Mouse (Mus musculus) kidney, adult 11 months (tissue): Measurements from ENCODE around the gene Rprd1b.

Source experiments
- DNase-seq: peaks from one replicate; pipeline ENCODE4 v3.0.0; 2022

Rprd1b gene

DNA sequence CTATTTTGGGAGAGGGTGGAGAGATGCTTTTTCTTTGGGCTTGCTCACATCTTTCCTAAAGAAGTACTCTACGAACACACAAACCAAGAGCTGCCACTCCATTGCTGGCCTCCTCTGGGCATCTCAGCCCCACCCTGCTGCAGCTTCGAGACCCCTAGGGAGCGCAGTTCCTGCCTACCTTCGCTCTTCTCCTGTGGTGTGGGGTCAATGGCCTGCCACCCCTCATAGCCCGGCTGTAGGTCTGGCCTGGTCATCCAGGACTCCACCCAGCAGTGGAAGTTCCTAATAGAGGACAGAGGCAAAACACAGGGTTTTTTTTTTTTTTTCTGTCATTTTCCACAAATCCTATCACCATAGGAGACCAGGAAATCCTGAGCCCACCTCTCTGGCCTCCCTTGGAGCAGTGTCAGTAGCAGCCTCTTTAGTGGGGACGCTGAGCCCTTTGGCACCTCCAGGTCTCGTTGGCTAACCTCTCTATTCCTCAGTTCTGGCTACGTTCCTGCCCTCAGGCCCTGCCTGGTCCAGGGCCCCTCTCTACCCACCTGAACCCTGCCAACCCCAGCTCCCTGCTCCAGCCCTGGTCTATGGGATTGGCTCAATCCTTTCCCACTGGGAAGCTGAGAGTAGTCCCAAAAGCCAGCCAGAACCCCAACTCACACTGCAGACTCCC, 100.3 kb downstream of the Rprd1b start:
- DNase-seq, result no peak

DNA sequence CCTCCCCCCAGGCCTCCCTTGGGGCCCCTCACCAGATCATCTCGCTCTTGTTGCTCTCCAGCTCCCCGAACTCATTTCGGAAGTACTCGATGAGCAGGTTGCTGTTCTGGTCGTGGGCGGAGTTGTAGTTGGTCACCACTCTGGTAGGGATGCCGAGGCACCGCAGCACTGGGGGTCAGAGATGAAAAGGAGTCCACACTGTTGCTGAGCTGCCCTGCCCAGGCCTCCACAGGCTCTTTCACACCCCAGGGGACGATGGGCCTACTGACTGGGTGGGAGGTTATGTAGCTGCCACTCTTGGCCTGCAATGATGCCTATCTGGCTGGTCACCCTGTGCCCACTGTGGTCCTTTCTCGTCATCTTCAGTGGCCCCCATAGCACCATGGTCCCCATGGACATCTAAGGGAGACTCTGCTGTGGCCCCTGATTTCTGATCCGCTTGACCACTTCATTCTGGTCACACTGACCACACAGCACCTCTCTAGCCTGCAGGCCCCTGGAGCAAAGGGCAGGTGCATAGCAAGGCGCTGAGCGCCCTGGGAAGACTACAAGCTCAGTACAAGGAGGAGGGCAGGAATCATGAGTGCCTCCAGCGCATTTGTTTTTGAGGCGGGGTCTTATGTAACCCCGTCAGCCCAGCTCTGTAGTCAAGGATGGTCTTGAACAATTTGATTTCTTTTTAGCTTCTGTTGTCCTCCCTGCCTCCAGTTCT, 101.2 kb downstream of the Rprd1b start:
- DNase-seq, result no peak

DNA sequence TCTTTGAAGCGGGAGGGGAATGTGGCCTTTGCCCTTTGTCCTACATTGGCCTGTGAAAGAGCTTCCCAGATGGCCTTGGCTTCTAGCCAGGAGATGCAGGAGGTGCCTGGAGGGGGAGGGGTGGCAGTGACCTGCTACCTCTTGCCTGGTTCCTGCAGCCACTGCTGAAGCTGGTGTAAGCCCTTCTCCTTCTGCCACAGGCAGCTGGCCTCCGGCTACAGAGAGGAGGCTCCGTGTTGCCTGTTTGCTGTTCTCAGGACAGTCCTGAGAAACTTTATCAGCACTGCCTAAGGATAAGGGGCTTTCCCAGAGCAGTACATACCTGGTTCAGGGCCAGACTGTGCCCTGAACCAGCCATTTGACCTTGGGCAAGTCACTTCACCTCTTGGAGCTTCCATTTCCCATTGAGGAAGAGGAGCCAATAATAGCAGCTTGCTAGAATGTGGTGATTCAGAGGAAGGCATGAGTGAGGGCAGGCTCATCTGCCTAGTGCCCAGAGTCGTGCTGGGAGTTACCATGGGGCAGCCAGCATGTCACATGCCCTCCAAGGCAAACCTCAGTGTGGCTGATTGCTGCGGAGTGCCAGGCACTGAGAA, 102.2 kb downstream of the Rprd1b start:
- peak; percentile 97 for DNase-seq

DNA sequence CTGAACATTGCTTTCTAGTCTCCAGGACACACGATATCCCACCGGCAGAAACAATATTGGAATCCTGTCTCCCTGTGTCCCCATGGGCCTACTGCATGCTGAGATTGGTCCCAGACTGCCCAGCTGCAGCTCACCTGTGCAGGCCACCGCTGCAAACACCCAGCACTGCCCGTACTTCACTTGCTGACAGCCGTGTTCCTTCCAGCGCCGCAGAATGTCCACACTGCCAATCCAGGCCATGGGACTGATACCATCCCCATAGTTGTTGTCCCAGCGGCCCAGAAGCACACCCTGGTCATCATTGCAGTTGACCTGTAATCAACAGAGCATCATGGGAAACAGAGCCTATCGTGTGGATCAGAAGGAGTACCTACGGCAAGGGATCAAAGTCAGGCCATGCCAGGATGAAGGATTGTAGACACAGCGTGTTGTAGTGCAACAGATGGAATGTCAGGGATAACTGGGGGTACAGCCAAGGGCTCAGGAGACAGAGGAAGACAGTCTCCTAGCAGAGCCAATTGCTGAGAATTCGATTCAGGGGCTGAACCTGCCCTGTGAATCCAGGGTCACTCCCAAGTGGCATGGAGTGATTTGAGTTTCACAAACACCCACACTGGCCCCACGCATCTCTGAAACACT, 103.0 kb downstream of the Rprd1b start:
- DNase-seq, result no peak

DNA sequence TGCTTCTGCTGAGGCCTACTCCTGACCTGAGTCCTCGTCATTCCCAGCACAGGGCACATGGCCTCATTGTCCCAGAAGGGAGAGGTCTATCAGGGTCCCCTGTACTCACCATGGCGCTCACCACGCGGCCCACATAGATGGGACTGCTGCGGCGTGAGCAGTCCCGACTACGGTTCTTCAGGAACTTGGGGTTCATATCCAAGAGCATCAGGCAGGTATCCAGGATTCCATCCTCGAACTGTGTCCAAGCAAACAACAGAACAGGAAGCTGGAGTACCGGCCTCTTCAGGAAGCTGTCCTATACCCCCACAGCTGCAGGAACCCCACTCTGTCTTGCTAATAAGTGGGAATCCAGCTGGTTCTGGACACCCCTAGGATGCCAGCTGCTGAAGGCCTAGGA, 104.0 kb downstream of the Rprd1b start:
- DNase-seq, result no peak

DNA sequence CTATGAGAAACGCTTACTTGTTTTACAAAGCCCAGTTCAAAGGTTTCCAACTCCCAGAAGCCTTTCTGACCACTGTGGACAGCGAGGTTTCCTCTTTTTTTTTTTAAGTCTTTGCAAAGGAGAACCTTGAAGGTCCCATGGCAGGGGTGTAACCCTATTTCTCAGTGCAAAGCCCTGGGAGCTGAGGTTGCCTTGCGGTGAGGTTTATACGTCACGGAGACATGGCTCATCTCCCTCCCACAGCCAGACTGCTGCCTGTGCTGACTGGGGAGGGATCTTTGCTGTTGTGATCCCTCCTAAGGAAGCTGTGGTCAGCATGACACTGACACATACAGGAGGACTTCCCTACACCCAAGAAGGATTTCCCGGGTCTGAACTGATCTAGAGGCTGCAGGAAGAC, 104.8 kb downstream of the Rprd1b start:
- no peak for DNase-seq

DNA sequence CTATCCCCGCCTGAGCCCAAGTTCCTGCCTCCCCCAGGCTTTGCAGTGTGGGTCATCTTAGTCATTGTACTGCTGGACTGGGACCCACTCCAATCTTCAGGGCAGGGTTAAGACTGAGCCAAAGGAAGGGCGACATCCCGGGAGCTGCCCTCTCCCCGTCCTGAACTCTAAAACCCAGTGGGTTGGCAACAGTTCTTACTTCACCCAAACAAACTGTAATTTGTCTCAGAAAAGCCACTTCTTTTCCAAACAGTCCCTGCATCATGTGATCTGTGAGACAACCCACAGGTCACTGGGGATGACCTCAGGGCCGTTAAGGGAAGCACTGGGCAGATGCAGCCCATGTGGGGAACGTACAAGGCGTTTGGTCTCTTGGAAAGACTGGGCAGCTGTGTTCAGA, 107.9 kb downstream of the Rprd1b start:
- DNase-seq, result peak; percentile 80

DNA sequence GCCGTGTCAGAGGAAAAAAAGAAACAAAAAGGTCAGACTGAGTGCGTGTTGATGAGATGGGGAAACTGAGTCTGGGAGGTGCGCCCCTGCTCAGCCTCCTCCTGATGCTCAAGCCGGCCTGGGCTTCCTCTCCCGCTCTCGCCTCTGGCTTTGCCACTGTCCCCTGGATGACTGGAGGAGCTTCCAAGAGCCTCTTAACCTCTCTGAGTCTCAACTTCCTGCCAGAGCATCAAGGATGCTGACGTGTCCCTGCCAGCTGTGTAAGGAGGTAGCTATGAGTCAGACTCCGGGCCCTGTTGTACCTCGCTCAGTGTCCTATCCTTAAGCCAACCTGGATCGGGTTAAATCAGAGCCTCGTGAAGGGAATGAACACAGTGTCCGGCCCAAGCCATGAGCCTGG, 109.5 kb downstream of the Rprd1b start:
- no peak for DNase-seq

DNA sequence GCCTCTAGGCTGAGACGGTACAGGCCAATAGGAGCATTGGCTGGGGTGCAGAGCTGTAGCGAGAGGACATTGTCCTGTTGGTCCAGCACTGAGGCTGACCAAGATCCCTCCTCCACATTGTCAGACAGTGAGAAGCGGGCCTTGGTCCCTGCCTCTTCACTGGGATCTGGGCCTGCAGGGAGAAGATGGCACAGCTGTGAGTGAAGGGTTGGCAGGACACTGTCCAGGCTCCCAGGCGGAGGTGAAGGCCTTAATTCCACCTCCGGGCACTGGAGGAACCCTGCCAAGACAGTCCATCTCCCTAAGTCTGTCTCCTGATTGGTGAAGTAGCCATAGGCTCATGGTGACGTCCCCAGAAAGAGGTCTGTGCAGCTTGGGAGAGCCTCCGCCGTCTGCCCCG, 110.5 kb downstream of the Rprd1b start:
- DNase-seq, result no peak

DNA sequence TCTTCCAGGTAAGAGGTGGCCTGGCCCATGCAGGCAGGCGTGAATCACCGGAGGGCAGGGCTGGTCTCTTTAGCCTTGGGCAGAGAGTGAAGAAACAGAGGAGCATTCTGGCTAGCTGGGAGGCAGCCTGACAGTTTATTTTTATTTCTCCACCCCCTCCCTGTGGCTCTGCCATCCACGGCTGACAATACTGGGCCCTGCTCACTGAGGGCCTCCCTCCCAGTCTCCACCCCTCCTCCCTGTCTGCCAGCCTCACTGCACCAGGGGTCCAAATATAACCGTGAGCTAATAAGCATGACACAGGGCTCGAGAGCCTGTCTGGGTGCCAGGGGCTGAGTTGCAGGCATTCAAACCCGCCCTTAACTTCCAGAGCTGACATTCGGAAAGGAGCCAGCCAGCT, 111.3 kb downstream of the Rprd1b start:
- no peak for DNase-seq

DNA sequence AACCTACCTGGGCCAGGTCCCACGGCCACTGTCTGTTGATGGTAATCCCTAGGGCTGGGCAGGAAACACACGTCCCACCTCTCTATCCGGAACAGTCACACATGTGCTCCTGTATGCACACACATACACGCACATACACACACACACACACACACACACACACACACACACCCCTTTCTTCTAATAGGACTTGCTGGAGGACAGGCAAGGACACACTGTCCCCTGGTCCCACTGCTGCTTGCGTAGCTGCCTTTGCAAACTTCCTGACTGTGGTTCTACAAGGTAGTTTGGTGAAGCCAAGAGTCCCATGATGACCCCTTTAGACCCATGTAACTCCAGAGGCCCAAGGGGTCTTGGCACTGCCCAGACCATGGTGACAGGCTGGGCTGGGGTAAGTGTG, 112.4 kb downstream of the Rprd1b start:
- DNase-seq, result no peak

DNA sequence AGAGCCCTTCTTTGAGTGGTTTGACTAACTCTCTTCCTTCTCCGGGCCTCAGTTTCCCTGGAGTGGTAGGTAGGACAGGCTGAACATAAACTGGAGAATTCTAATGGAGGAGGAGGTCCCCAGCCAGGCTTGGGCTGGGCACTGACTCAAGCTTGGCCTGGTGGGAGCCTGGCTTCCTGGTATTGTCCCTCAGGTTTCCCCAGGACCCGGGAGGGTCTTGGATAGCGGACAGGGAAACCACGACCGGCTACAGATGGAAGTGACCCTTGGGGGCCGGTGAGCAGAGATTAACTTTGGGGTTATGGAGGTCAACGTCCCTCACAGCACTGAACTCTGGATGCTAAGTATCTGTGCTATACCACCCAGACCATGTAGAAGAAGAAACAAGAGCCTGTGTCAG, 113.0 kb downstream of the Rprd1b start:
- no peak for DNase-seq

DNA sequence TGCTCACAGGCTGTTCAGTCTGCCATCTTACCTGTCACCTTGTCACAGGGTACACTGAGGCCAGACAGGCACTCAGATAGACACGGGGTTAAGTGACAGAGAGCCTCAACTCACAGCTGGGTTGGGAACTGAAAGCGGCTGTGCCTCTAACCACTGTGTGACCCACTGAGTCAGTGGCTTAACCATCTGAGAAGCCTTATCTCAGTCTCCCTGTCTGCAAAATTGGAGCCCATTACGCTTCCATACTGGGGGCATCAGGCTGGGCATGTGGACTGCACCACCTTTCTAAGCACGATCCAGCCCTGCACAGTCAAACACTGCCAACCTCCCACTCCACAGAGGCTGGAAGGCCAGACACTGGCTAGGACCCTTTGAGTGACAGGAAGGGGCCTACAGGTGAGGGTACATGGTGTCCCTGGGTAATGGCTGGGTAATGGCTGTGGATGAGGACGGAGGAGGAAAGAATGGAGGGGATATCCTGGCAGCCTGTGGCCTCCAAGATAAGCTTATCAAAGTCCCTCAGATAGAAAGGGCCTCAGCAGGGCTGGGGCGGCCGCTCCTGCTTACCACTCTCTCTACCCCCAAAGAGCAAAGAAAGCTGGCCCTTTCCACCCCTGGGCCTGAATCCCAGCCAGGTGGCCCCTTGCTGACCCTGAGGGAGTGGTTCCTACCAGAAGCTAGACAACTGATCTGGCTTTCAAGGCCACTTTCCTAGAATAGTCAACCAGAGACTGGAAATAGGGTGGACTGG, 113.6 kb downstream of the Rprd1b start:
- peak; percentile 61 for DNase-seq

DNA sequence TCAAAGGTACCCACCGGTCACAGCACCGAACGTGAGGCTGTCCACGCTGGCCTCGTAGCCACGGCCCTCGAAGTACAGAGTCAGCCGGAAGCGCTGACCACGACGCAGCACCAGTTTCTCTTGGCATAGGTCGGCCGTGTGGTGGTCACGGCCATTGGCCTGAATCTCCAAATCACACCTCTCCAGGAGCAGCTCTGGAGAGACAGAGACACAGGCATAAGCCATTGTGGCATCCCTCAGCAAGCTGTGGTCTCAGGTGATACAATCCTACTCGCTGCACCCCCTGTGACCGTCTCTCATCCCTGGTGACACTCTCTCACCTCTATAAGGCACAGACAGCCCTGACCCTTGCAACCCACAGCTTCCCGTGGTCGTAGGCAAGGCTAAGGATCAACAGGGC, 114.7 kb downstream of the Rprd1b start:
- DNase-seq, result no peak

DNA sequence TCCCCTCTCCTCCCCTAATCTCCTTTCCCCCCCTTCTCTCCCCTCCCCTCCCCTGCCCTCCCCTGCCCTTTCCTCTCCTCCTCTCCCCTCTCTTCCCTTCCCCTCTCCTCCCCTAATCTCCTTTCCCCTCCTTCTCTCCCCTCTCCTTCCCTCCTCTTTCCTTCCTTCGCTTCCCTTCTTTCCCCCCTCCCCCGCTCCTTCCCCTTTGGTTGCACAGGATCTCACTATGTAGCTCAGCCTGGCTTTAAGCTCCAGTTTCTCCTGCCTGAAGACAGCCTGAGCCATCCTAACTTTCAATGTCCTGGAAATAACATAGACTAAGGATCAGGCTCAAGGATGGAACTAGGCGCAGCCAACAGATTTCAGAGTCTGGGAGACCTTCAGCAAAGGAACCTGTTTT, 115.5 kb downstream of the Rprd1b start:
- no peak for DNase-seq

DNA sequence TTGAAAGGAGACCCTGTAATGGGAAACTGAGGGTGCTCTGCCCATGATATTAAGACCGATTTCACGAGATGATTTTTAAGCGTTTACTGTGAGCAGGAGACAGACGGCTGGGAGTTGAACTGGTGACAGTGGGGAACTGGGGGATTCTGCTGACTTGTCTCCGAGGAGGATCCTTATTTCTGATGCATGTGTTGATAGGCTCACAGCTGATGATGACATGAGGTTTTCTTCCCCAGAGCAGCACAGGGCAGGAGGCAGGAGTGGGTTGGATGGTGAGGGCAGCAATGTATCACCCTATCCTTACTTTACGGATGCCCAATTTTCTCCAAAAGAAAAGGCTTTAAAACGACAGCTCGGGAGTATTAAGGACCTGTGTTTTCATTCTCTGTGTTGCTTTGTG, 116.0 kb downstream of the Rprd1b start:
- DNase-seq, result no peak

DNA sequence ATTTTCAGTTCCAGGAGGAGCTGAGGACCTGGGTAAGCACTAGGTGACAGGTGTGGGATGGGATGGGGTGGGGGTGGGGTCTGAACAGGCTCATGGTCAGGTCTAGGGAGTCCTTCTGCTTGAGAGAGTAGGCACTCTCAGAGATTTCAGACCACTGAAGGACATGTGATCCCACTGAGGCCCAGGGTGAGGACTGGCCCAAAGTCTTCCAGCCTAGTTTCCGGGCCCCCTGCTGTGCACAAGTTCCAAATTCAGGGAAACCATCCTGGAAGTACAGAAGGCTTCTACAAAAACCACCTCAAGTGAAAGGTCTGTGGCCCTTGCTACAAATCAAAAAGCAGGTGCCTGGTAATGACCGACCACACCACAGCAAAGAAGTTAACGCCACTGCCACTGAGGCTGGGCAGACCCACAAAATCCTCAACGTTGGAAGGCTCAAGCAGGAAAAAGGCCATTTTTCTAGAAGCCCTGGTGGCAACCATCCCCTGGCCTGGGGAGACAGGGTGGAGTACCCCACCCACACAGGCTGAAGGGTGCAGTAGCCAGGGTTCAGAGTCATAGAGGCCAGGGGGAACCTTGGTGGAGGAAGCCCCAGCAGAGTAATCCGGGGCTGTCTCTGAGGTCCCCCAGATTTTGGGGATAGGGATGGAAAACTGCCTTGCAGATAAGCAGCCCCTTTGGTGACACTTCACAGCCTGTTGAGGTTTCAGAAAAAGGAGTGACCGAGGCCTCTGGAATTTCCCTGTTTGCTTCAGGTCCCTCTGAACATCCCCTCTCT, 116.6 kb downstream of the Rprd1b start:
- no peak for DNase-seq

DNA sequence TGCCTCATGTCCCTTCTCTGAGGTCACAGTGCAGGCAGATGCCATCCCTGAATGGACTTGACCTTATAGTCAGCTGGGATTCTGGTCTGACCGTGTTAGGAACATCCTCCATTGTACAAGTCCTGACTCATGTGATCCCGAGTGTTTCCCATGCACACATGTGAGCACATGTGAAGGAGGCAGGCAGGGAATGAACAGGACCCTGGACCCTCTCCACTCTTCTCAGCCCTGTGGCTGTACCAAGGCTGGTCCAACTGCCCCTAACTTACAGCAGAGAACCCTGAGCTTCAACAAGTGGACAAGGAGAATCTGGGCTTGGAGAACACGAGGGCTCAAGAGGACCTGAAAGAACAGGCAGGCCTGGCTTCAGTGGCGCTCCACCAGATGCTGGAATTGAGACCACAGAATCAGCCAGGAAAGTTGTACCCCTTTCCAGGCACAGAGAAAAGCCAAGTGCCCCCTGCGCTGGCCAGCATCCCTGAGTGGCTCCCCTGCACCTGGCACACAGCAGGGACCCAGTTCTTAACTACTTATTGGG, 117.3 kb downstream of the Rprd1b start:
- no peak for DNase-seq

DNA sequence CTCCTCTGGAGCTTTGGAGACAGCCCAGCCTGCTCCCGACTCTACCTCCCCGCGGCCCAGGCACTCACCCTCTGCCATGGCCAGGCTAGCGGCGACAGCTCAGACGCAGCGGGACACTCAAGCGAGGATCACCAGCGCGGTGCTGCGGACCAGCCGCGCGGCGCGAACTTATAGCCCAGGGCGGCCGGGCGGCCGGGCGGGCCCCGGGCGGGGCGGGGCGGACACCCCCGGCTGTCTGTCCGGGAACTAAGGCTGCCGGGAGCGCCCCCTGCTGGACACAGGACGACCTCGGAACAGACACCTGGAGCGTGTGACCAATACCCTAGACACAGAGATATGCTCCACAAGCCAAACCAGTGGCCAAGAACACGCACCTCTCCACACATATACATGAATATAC, 117.9 kb downstream of the Rprd1b start, which contains the start of gene Tgm2:
TSS of gene Tgm2 (minus strand) at position 214 of the 400 bp plus-strand sequence.
- peak; percentile 89 for DNase-seq

DNA sequence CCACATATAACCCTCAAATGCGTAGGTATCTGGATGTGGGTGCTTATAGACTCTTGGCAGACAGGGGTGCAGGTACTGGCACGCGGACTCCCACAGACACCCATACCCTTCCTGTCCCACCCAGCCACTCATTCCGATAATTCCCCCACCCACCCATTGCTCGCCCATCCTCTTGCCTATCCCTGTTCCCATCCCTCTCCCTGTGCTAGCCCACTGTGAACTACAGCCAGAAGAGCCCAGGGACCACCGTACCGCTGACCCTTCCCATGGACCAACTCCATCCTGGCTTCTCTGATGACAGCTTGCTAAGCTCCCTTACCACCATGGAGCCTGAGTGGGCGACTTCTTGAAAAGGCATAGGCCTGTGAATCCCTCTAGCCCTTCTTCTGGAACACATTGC, 118.7 kb downstream of the Rprd1b start:
- DNase-seq, result no peak

DNA sequence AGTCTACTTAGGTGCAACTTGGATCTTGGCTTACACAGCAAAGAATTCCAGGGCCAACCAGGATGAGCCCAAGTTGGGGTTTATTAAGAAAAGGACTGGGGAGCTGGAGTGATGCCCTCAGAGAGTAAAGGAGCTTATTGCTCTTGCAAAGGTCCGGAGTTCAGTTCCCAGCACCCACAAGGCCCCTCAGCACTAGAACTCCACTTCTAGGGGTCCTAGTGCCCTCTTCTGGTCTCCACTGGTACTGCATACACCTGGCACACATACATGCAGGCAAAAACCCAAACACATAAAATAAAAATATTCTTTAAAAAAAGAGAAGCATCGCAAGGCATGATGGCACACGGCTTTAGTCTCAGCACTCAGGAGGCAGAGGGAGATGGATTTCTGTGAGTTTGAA, 122.8 kb downstream of the Rprd1b start:
- DNase-seq, result no peak

DNA sequence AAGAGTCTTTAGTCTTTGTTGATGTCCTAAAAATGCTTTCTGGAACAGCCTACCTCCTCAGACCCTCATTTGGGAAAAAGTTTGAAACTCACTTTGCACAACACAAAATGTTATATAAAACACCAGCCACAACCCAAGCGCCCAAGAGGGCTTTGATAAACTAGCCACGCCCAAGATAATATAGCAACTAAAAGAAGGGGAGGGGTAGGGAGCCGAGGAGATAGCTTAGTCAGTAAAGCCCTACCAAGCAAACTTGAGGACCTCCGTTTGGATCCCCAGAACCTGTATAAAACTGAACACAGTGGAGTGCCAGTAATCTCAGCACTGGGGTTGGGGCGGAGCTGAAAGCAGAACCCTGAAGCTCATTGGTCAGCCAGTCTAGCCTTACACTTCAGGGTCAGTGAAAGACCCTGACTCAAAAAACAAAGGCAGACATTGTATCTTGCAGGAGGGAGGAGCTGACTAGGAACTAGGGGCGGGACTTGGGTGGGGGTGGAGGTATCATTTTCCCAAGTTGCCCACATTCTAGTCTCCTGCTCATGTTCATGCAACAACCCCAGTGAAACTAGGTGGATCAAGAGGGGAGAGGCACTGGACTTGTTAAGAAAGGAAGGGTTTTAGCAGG, 124.5 kb downstream of the Rprd1b start:
- no peak for DNase-seq
